Mouse (Mus musculus): ENCODE results near the gene C1ql4. TPM values are rescaled to one million over a fixed set of nuclear protein-coding genes. Genes with fewer than 3 reads are reported as not detected.

C1ql4 gene
- total and polyA plus RNA-seq, 3 experiments = not detected

DNA sequence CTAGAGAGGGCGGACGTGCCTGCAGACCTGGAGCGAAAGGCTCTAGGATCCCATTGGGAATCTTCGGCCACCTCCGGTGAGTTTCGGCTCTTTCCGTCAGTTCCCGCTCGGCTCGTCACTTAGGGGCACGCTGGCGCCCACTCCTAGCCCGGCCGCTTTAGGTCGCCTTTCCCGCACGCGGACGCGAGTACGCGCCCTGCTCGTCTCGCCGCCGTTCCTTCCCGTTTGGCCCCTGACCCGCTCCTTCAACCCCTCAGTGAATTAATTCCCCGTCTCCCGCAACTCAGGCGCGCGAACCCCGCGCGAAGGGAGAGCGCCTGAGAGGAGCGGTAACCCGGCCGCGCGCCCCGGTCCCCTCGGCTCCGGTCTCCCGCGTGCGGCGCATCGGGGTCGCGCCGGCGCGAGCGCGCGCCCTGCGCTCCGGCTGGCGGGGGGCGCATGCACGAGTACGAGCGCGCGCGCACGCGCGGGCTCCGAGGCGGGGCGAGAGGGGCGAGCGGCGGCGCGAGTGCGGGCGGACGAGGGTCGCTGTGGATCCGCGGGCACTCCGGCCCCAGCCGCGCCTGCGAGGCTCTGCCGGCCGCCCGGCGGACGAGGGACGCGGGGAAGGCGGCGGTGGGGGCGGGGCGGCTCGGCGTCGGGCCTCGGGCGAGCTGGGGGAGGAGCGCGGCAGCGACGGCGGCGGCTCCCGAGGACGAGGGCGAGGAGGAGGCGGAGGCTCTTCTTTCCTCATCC, 38.6 kb upstream of the C1ql4 start:
- Histone ChIP-seq H3K4me1 (ENCODE audit: insufficient read depth, low read depth, low read length) (no peaks in the 10 kb centered on the region), H3K9me3 (replicated peaks) (peaks cover 6% of the 10 kb centered on the region), H3K4me3 (ENCODE audit: low read depth, low read length) (no peak overlapping the region), H3K36me3 (replicated peaks) (no peaks in the 10 kb centered on the region), H3K27me3 (ENCODE audit: insufficient read depth, low read length) (peaks cover 8% of the 10 kb centered on the region; the same call in 1 of the 2 replicates)
- ATAC-seq (ENCODE audit: extremely low read depth, insufficient number of reproducible peaks, low FRiP score, poor library complexity, severe bottlenecking) = no peak
- TF ChIP-seq TAL1 (conservative IDR thresholded peaks at IDR 0.05; ENCODE audit: low read depth, low read length) (no peak), POLR2AphosphoS5 (IDR thresholded peaks at IDR 0.05; ENCODE audit: insufficient replicate concordance, low read depth, low read length) (no peak), GATA1 (IDR thresholded peaks at IDR 0.05; ENCODE audit: borderline replicate concordance, low read length) (no peak), CTCF (IDR thresholded peaks at IDR 0.05; ENCODE audit: low read depth, low read length) (no peak), GATA2 (IDR thresholded peaks at IDR 0.05; ENCODE audit: borderline replicate concordance, low read depth, low read length) (no peak)
- DNase-seq (ENCODE audit: low spot score) = no peak

GRCm38 (mm10) chr15:99125711-99126080, 38.1 kb upstream of the C1ql4 start, which contains the start of gene Spats2:
Spats2 (plus strand) TSS chr15:99125916.
- TF ChIP-seq POLR2AphosphoS5 (IDR thresholded peaks at IDR 0.05; ENCODE audit: insufficient replicate concordance, low read depth, low read length) = no peak
- no peak for TF ChIP-seq CTCF (IDR thresholded peaks at IDR 0.05; ENCODE audit: low read depth, low read length)
- no peak for TF ChIP-seq GATA1 (IDR thresholded peaks at IDR 0.05; ENCODE audit: borderline replicate concordance, low read length)
- no peak for TF ChIP-seq TAL1 (conservative IDR thresholded peaks at IDR 0.05; ENCODE audit: low read depth, low read length)
- no peak for TF ChIP-seq GATA2 (IDR thresholded peaks at IDR 0.05; ENCODE audit: borderline replicate concordance, low read depth, low read length)
- no peak within 1 kb of the TSS for H3K4me3 ChIP-seq (ENCODE audit: low read depth, low read length)
- H3K27me3 ChIP-seq (ENCODE audit: insufficient read depth, low read length) = peaks cover 8% of the 10 kb centered on the region; the same call in 1 of the 2 replicates
- peaks cover 6% of the 10 kb centered on the region for H3K9me3 ChIP-seq (replicated peaks)
- no peaks in the 10 kb centered on the region for H3K4me1 ChIP-seq (ENCODE audit: insufficient read depth, low read depth, low read length)
- DNase-seq (ENCODE audit: low spot score) = no peak
- ATAC-seq (ENCODE audit: extremely low read depth, insufficient number of reproducible peaks, low FRiP score, poor library complexity, severe bottlenecking) = no peak
- no peaks in the 10 kb centered on the region for H3K36me3 ChIP-seq (replicated peaks)

- DNase-seq (ENCODE audit: low spot score) = no peak
- Histone ChIP-seq H3K27me3 (ENCODE audit: insufficient read depth, low read length) (peaks cover 6% of the 10 kb centered on the region; the same call in 1 of the 2 replicates), H3K4me3 (ENCODE audit: low read depth, low read length) (no peak overlapping the region), H3K4me1 (ENCODE audit: insufficient read depth, low read depth, low read length) (no peaks in the 10 kb centered on the region), H3K36me3 (replicated peaks) (no peaks in the 10 kb centered on the region), H3K9me3 (replicated peaks) (peaks cover 6% of the 10 kb centered on the region)
- ATAC-seq (ENCODE audit: extremely low read depth, insufficient number of reproducible peaks, low FRiP score, poor library complexity, severe bottlenecking) = no peak
- TF ChIP-seq TAL1 (conservative IDR thresholded peaks at IDR 0.05; ENCODE audit: low read depth, low read length) (no peak), CTCF (IDR thresholded peaks at IDR 0.05; ENCODE audit: low read depth, low read length) (no peak), POLR2AphosphoS5 (IDR thresholded peaks at IDR 0.05; ENCODE audit: insufficient replicate concordance, low read depth, low read length) (no peak), GATA2 (IDR thresholded peaks at IDR 0.05; ENCODE audit: borderline replicate concordance, low read depth, low read length) (no peak), GATA1 (IDR thresholded peaks at IDR 0.05; ENCODE audit: borderline replicate concordance, low read length) (no peak)
Observed at GRCm38 (mm10) chr15:99122642-99123041, 35.0 kb upstream of the C1ql4 start.

DNA sequence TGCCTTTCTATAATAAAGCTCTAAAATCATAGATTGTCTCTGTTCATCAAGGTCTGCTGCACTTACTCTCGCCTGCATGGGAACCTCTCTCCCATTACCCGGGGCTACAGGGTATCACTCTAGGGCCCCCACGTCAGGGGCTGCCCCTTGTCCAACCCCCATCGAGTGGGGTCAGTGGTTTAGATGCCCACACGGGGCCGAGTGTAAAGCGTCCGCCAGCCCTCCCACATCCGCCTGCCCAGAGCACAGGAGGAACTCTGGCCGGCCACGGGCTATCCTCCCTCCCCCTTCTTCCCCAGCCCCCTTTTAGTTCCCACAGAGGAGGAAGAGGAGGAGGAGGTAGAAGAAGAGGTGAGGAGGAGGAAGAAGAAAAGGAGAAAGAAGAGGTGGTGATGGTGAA, 33.2 kb upstream of the C1ql4 start:
- ATAC-seq (ENCODE audit: extremely low read depth, insufficient number of reproducible peaks, low FRiP score, poor library complexity, severe bottlenecking) (no peak), DNase-seq (ENCODE audit: low spot score) (no peak)
- H3K4me3 ChIP-seq (ENCODE audit: low read depth, low read length) = no peak overlapping the region
- no peaks in the 10 kb centered on the region for H3K36me3 ChIP-seq (replicated peaks)
- H3K4me1 ChIP-seq (ENCODE audit: insufficient read depth, low read depth, low read length) = no peaks in the 10 kb centered on the region
- H3K9me3 ChIP-seq (replicated peaks) = peaks cover 1% of the 10 kb centered on the region
- no peak for TF ChIP-seq POLR2AphosphoS5 (IDR thresholded peaks at IDR 0.05; ENCODE audit: insufficient replicate concordance, low read depth, low read length)
- no peak for TF ChIP-seq CTCF (IDR thresholded peaks at IDR 0.05; ENCODE audit: low read depth, low read length)
- TF ChIP-seq GATA2 (IDR thresholded peaks at IDR 0.05; ENCODE audit: borderline replicate concordance, low read depth, low read length) = no peak
- no peak for TF ChIP-seq TAL1 (conservative IDR thresholded peaks at IDR 0.05; ENCODE audit: low read depth, low read length)
- no peak for TF ChIP-seq GATA1 (IDR thresholded peaks at IDR 0.05; ENCODE audit: borderline replicate concordance, low read length)
- peaks cover 3% of the 10 kb centered on the region; the same call in 1 of the 2 replicates for H3K27me3 ChIP-seq (ENCODE audit: insufficient read depth, low read length)

- H3K36me3 ChIP-seq (replicated peaks) = no peaks in the 10 kb centered on the region
- ATAC-seq (ENCODE audit: extremely low read depth, insufficient number of reproducible peaks, low FRiP score, poor library complexity, severe bottlenecking) (no peak), DNase-seq (ENCODE audit: low spot score) (no peak)
- peaks cover 3% of the 10 kb centered on the region; the same call in 1 of the 2 replicates for H3K27me3 ChIP-seq (ENCODE audit: insufficient read depth, low read length)
- no peaks in the 10 kb centered on the region for H3K9me3 ChIP-seq (replicated peaks)
- no peaks in the 10 kb centered on the region for H3K4me1 ChIP-seq (ENCODE audit: insufficient read depth, low read depth, low read length)
- TF ChIP-seq POLR2AphosphoS5 (IDR thresholded peaks at IDR 0.05; ENCODE audit: insufficient replicate concordance, low read depth, low read length) = no peak
- H3K4me3 ChIP-seq (ENCODE audit: low read depth, low read length) = no peak overlapping the region
Observed at GRCm38 (mm10) chr15:99116539-99116938, 28.9 kb upstream of the C1ql4 start.

DNA sequence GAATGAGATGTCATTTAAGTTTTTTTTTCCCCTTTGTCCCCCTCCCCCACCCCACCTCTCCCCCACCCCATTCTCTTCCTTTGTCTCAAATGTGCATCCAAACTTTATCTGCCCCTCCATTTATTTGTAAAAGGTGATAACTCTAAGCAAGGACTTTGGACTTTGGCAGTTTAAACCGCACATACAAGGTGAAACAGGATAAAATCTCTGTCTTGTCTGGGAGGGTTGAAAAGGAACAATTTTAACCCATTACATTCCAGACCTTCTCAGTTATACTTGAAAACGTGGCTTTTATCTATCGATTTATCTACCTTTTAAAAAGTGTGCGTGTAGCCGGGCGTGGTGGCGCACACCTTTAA, 27.4 kb upstream of the C1ql4 start:
- no peak for TF ChIP-seq TAL1 (conservative IDR thresholded peaks at IDR 0.05; ENCODE audit: low read depth, low read length)
- no peak for TF ChIP-seq CTCF (IDR thresholded peaks at IDR 0.05; ENCODE audit: low read depth, low read length)
- no peak for TF ChIP-seq GATA2 (IDR thresholded peaks at IDR 0.05; ENCODE audit: borderline replicate concordance, low read depth, low read length)
- TF ChIP-seq POLR2AphosphoS5 (IDR thresholded peaks at IDR 0.05; ENCODE audit: insufficient replicate concordance, low read depth, low read length) = no peak
- TF ChIP-seq GATA1 (IDR thresholded peaks at IDR 0.05; ENCODE audit: borderline replicate concordance, low read length) = no peak
- no peaks in the 10 kb centered on the region for H3K4me1 ChIP-seq (ENCODE audit: insufficient read depth, low read depth, low read length)
- ATAC-seq (ENCODE audit: extremely low read depth, insufficient number of reproducible peaks, low FRiP score, poor library complexity, severe bottlenecking) = no peak
- no peak overlapping the region for H3K4me3 ChIP-seq (ENCODE audit: low read depth, low read length)
- H3K27me3 ChIP-seq (ENCODE audit: insufficient read depth, low read length) = 0 out of 2 replicates have a peak, but pooled peaks cover 3% of the 10 kb centered on the region
- no peaks in the 10 kb centered on the region for H3K9me3 ChIP-seq (replicated peaks)
- no peak for DNase-seq (ENCODE audit: low spot score)
- H3K36me3 ChIP-seq (replicated peaks) = no peaks in the 10 kb centered on the region
